Mouse (Mus musculus) MEL (cell line): Measurements from ENCODE around the gene Pawr. TPM values are rescaled to one million over a fixed set of nuclear protein-coding genes. Genes with fewer than 3 reads are reported as not detected.
A peak's percentile ranks its signal among the peaks of the same experiment; 100 is the strongest.

Source experiments
- DNase-seq: peaks from one replicate; pipeline ENCODE4 v3.0.0; 2011; ENCODE audit warnings: low read depth, low spot score
- H3K27ac ChIP-seq: 2 replicates; pipeline ENCODE4 v1.5.1; 2012; ENCODE audit warnings: low read depth, mild to moderate bottlenecking, control low read depth, low read length, moderate library complexity; ENCODE audit not compliant: control insufficient read depth
- H3K27me3 ChIP-seq, 2 experiments: fragments of 150-350 bp in 1 of 2; sonication (generic) in 1 of 2; 2 replicates each; pipeline ENCODE4 v1.6.1; 2012; ENCODE audit warnings: low read length in 2 of 2, mild to moderate bottlenecking in 2 of 2, improper control_type of control experiment in 1 of 2, moderate library complexity in 1 of 2; ENCODE audit not compliant: insufficient read depth in 2 of 2, control insufficient read depth in 1 of 2
- H3K36me3 ChIP-seq, 2 experiments: 2 replicates each; pipeline ENCODE4 v1.6.1; 2012 to 2014; ENCODE audit warnings: low read length in 2 of 2, improper control_type of control experiment in 1 of 2, inconsistent platforms in 1 of 2, mild to moderate bottlenecking in 1 of 2; ENCODE audit not compliant: insufficient read depth in 2 of 2, control insufficient read depth in 1 of 2
- H3K4me1 ChIP-seq, 2 experiments: fragments of 150-350 bp in 1 of 2; sonication (generic) in 1 of 2; 2 replicates each; pipeline ENCODE4 v1.6.1; 2012; ENCODE audit warnings: low read length in 2 of 2, improper control_type of control experiment in 1 of 2, mild to moderate bottlenecking in 1 of 2; ENCODE audit not compliant: insufficient read depth in 2 of 2, control insufficient read depth in 1 of 2
- H3K4me3 ChIP-seq, 2 experiments: fragments of 150-350 bp in 1 of 2; sonication (generic) in 1 of 2; 2 replicates each; pipeline ENCODE4 v1.5.1; 2012; ENCODE audit warnings: low read depth in 2 of 2, low read length in 2 of 2, mild to moderate bottlenecking in 2 of 2, moderate library complexity in 2 of 2, control low read depth in 1 of 2, improper control_type of control experiment in 1 of 2; ENCODE audit not compliant: control insufficient read depth in 1 of 2, insufficient read depth in 1 of 2
- H3K79me2 ChIP-seq: 2 replicates; pipeline ENCODE4 v1.6.1; 2012; ENCODE audit warnings: mild to moderate bottlenecking, low read length, moderate library complexity; ENCODE audit not compliant: control insufficient read depth, poor library complexity, insufficient read depth
- H3K9ac ChIP-seq: 2 replicates; pipeline ENCODE4 v1.6.1; 2012; ENCODE audit warnings: low read depth, mild to moderate bottlenecking, control low read depth, low read length, moderate library complexity; ENCODE audit not compliant: control insufficient read depth, poor library complexity, severe bottlenecking
- H3K9me3 ChIP-seq: fragments of 150-350 bp; sonication (generic); replicated peaks from 2 replicates; pipeline ENCODE4 v1.6.1; 2012; ENCODE audit warnings: mild to moderate bottlenecking, low read length, improper control_type of control experiment, moderate library complexity; ENCODE audit not compliant: insufficient read depth
- BHLHE40 ChIP-seq: IDR thresholded peaks from 2 replicates; pipeline ENCODE4 v1.6.1; 2012; ENCODE audit warnings: low read depth, mild to moderate bottlenecking, inconsistent platforms, low read length, improper control_type of control experiment, borderline replicate concordance
- CHD1 ChIP-seq: IDR thresholded peaks from 2 replicates; pipeline ENCODE4 v1.6.1; 2012; ENCODE audit warnings: low read depth, mild to moderate bottlenecking, inconsistent platforms, low read length, improper control_type of control experiment
- CTCF ChIP-seq, 3 experiments: IDR thresholded peaks in 2 of 3; conservative IDR thresholded peaks in 1 of 3; 2 replicates each; pipeline ENCODE4 v1.5.1; 2011 to 2012; ENCODE audit warnings: low read length in 3 of 3, low read depth in 2 of 3, mild to moderate bottlenecking in 2 of 3, improper control_type of control experiment in 1 of 3, inconsistent platforms in 1 of 3, mixed read lengths in 1 of 3, moderate library complexity in 1 of 3; ENCODE audit not compliant: control insufficient read depth in 1 of 3, insufficient read depth in 1 of 3, poor library complexity in 1 of 3, severe bottlenecking in 1 of 3
- E2F4 ChIP-seq: IDR thresholded peaks from 2 replicates; pipeline ENCODE4 v1.6.1; 2011; ENCODE audit warnings: low read depth, low read length, improper control_type of control experiment, borderline replicate concordance
- GATA1 ChIP-seq: IDR thresholded peaks from 2 replicates; pipeline ENCODE4 v1.6.1; 2011; ENCODE audit warnings: low read depth, low read length, improper control_type of control experiment
- HCFC1 ChIP-seq: IDR thresholded peaks from 2 replicates; pipeline ENCODE4 v1.6.1; 2012; ENCODE audit warnings: low read depth, mild to moderate bottlenecking, inconsistent platforms, low read length, improper control_type of control experiment, moderate library complexity
- MAFK ChIP-seq: IDR thresholded peaks from 2 replicates; pipeline ENCODE4 v1.6.1; 2011; ENCODE audit warnings: low read depth, mild to moderate bottlenecking, low read length, improper control_type of control experiment, borderline replicate concordance
- MAX ChIP-seq: IDR thresholded peaks from 2 replicates; pipeline ENCODE4 v1.6.1; 2011; ENCODE audit warnings: low read length, improper control_type of control experiment
- MEF2A ChIP-seq: IDR thresholded peaks from 2 replicates; pipeline ENCODE4 v1.6.1; 2014; ENCODE audit warnings: low read depth, mild to moderate bottlenecking, inconsistent platforms, low read length, improper control_type of control experiment; ENCODE audit not compliant: poor library complexity, insufficient replicate concordance, severe bottlenecking; ENCODE audit errors: extremely low read depth
- MYC ChIP-seq: IDR thresholded peaks from 2 replicates; pipeline ENCODE4 v1.6.1; 2011; ENCODE audit warnings: low read depth, mild to moderate bottlenecking, low read length, improper control_type of control experiment, moderate library complexity
- NELFE ChIP-seq: IDR thresholded peaks from 2 replicates; pipeline ENCODE4 v1.6.1; 2011; ENCODE audit warnings: low read depth, low read length, improper control_type of control experiment
- NRF1 ChIP-seq: IDR thresholded peaks from 2 replicates; pipeline ENCODE4 v1.6.1; 2014; ENCODE audit warnings: low read depth, mild to moderate bottlenecking, inconsistent platforms, low read length, improper control_type of control experiment, moderate library complexity; ENCODE audit not compliant: poor library complexity, insufficient read depth, severe bottlenecking
- POLR2A ChIP-seq, 2 experiments: IDR thresholded peaks; 2 replicates each; pipeline ENCODE4 v1.6.1; 2011 to 2012; ENCODE audit warnings: low read length in 2 of 2, mild to moderate bottlenecking in 2 of 2, control low read depth in 1 of 2, improper control_type of control experiment in 1 of 2, low read depth in 1 of 2, moderate library complexity in 1 of 2; ENCODE audit not compliant: control insufficient read depth in 1 of 2, insufficient read depth in 1 of 2, poor library complexity in 1 of 2
- RCOR1 ChIP-seq: IDR thresholded peaks from 2 replicates; pipeline ENCODE4 v1.6.1; 2012; ENCODE audit warnings: low read depth, mild to moderate bottlenecking, inconsistent platforms, low read length, improper control_type of control experiment
- SMC3 ChIP-seq: IDR thresholded peaks from 2 replicates; pipeline ENCODE4 v1.6.1; 2011; ENCODE audit warnings: low read depth, low read length, improper control_type of control experiment
- TAL1 ChIP-seq: IDR thresholded peaks from 2 replicates; pipeline ENCODE4 v1.6.1; 2012; ENCODE audit warnings: mild to moderate bottlenecking, inconsistent platforms, low read length, moderate library complexity, mixed read lengths
- TBP ChIP-seq: IDR thresholded peaks from 2 replicates; pipeline ENCODE4 v1.8.0; 2011; ENCODE audit warnings: low read depth, low read length, improper control_type of control experiment
- UBTF ChIP-seq: IDR thresholded peaks from 2 replicates; pipeline ENCODE4 v1.6.1; 2012; ENCODE audit warnings: low read depth, mild to moderate bottlenecking, inconsistent platforms, low read length, improper control_type of control experiment, moderate library complexity, borderline replicate concordance; ENCODE audit not compliant: insufficient read depth
- USF1 ChIP-seq: IDR thresholded peaks from 2 replicates; pipeline ENCODE4 v1.6.1; 2014; ENCODE audit warnings: low read depth, mild to moderate bottlenecking, inconsistent platforms, low read length, improper control_type of control experiment, moderate library complexity
- ZC3H11A ChIP-seq: IDR thresholded peaks from 2 replicates; pipeline ENCODE4 v1.6.1; 2012; ENCODE audit warnings: low read depth, mild to moderate bottlenecking, inconsistent platforms, low read length, improper control_type of control experiment
- ZKSCAN1 ChIP-seq: IDR thresholded peaks from 2 replicates; pipeline ENCODE4 v1.6.1; 2012; ENCODE audit warnings: low read depth, mild to moderate bottlenecking, inconsistent platforms, low read length, improper control_type of control experiment, moderate library complexity
- polyA plus RNA-seq, 2 experiments: library from polyadenylated mRNA; stranded (reverse) in 1 of 2; unstranded in 1 of 2; fragments of >175 nt in 1 of 2; fragments of >200 nt in 1 of 2; gene quantifications; 2 replicates each; pipeline versions ENCODE4 v1.2.1 to v1.2.4; 2012; ENCODE audit warnings: low replicate concordance in 2 of 2, low read depth in 1 of 2; ENCODE audit not compliant: insufficient read length in 2 of 2, insufficient read depth in 1 of 2, missing spikeins in 1 of 2
- total RNA-seq: library from RNA; depleted of rRNA; stranded (reverse); fragments of 300-350 nt; gene quantifications from 2 replicates; pipeline ENCODE4 v1.2.3, GENCODE M21; 2012

Pawr gene
- total and polyA plus RNA-seq, 3 experiments, result 20.7 to 29.6 TPM; not detected in 1

DNA sequence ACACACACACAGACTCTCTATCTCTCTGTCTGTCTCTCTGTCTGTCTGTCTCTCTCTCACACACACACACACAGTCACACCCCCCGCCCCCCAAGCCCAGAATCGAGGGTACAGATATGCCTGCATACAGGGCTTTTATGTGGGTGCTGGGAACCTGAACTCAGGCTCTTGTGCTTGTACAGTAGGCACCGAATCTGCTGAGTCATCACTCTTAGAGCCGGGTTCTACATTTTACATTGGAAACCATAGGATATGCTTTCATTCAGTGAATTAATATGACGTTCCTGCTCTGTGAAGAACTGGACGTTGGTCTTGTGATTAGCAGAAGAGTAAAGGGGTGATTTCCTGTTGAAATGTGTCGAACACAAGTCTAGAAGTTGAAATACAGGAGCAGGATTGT is 45.4 kb downstream of the Pawr start:
- Histone ChIP-seq H3K9ac (no peak overlapping the region), H3K27ac (no peak overlapping the region), H3K4me3 (no peak overlapping the region), H3K79me2 (peaks cover 26% of the 10 kb centered on the region), H3K4me1 (no peaks in the 10 kb centered on the region), H3K9me3 (no peaks in the 10 kb centered on the region; the same call in 1 of the 2 replicates), H3K27me3 (no peaks in the 10 kb centered on the region)
- no peak for DNase-seq
- TF ChIP-seq MYC (no peak), ZKSCAN1 (no peak), RCOR1 (no peak), NRF1 (no peak), BHLHE40 (no peak), ZC3H11A (no peak), MAFK (peak; percentile 86), POLR2A (IDR thresholded peaks at IDR 0.05; ENCODE audit: control insufficient read depth in 1 of 2, insufficient read depth in 1 of 2, low read depth in 1 of 2, low read length in 2 of 2, poor library complexity in 1 of 2) (no peak), UBTF (no peak)
- TF ChIP-seq, all 39 proteins: peak for 1
- H3K36me3 ChIP-seq, result peaks cover 0 to 15% of the 10 kb centered on the region in 2 experiments; a peak in 3 of 4 replicates

GRCm38 (mm10) chr10:108378062-108378461 is 46.1 kb downstream of the Pawr start:
- no peak for TF ChIP-seq MEF2A
- TF ChIP-seq E2F4, result no peak
- no peak for TF ChIP-seq MAFK
- TF ChIP-seq ZKSCAN1, result no peak
- TF ChIP-seq SMC3, result no peak
- no peak for TF ChIP-seq CHD1
- TF ChIP-seq UBTF, result no peak
- TF ChIP-seq MAX, result no peak
- TF ChIP-seq CTCF (IDR thresholded peaks at IDR 0.05 in 2 of 3, conservative IDR thresholded peaks at IDR 0.05 in 1 of 3; ENCODE audit: control insufficient read depth in 1 of 3, insufficient read depth in 1 of 3, low read depth in 2 of 3, low read length in 3 of 3, poor library complexity in 1 of 3, severe bottlenecking in 1 of 3), result no peak
- TF ChIP-seq USF1, result no peak
- TF ChIP-seq HCFC1, result no peak
- no peak for TF ChIP-seq NRF1
- no peak for TF ChIP-seq TAL1
- TF ChIP-seq TBP, result no peak
- TF ChIP-seq GATA1, result no peak
- TF ChIP-seq NELFE, result no peak
- Histone ChIP-seq H3K27ac (no peak overlapping the region), H3K4me1 (no peaks in the 10 kb centered on the region), H3K79me2 (peaks cover 26% of the 10 kb centered on the region), H3K27me3 (no peaks in the 10 kb centered on the region), H3K9ac (no peak overlapping the region), H3K36me3 (peaks cover 0 to 16% of the 10 kb centered on the region in 2 experiments; a peak in 3 of 4 replicates), H3K4me3 (no peak overlapping the region), H3K9me3 (no peaks in the 10 kb centered on the region; the same call in 1 of the 2 replicates)
- no peak for DNase-seq
